Mouse (Mus musculus) liver, embryonic 13.5 days (tissue): ENCODE data around the gene Dhx37. TPM values are rescaled to one million over a fixed set of nuclear protein-coding genes. Genes with fewer than 3 reads are reported as not detected.
"Not testable (repeated sequence)": the region's sequence is repeated elsewhere in the genome, so short reads cannot be mapped to it uniquely, and the experiment has no call there.

ENCODE experiments used
- ATAC-seq: fragments of 200-750 bp; cut with Nextera tagmentation; 2 replicates; pipeline ENCODE4 v1.8.0; 2017; ENCODE audit warnings: low read depth, mild to moderate bottlenecking, moderate number of reproducible peaks, moderate library complexity
- DNase-seq: peaks from one replicate; pipeline ENCODE4 v3.0.0; 2022
- H3K27ac ChIP-seq: fragments of 300-500 bp; sonication (generic); 2 replicates; pipeline ENCODE4 v1.5.1; 2015; ENCODE audit warnings: moderate library complexity, mild to moderate bottlenecking, inconsistent platforms
- H3K27me3 ChIP-seq: fragments of 300-500 bp; sonication (generic); 2 replicates; pipeline ENCODE4 v1.6.1; 2015; ENCODE audit warnings: mild to moderate bottlenecking, inconsistent platforms
- H3K36me3 ChIP-seq: fragments of 300-500 bp; sonication (generic); 2 replicates; pipeline ENCODE4 v1.6.1; 2015; ENCODE audit warnings: mild to moderate bottlenecking, inconsistent platforms
- H3K4me1 ChIP-seq: fragments of 300-500 bp; sonication (generic); replicated peaks from 2 replicates; pipeline ENCODE4 v1.6.1; 2015; ENCODE audit warnings: inconsistent platforms
- H3K4me2 ChIP-seq: fragments of 300-500 bp; sonication (generic); 2 replicates; pipeline ENCODE4 v1.6.1; 2015; ENCODE audit warnings: inconsistent platforms, mild to moderate bottlenecking, moderate library complexity
- H3K4me3 ChIP-seq: fragments of 300-500 bp; sonication (generic); replicated peaks from 2 replicates; pipeline ENCODE4 v1.5.1; 2015; ENCODE audit warnings: mild to moderate bottlenecking, inconsistent platforms
- H3K9ac ChIP-seq: fragments of 300-500 bp; sonication (generic); 2 replicates; pipeline ENCODE4 v1.6.1; 2015; ENCODE audit warnings: mild to moderate bottlenecking, inconsistent platforms
- H3K9me3 ChIP-seq: fragments of 300-500 bp; sonication (generic); replicated peaks from 2 replicates; pipeline ENCODE4 v1.6.1; 2016; ENCODE audit warnings: inconsistent platforms
- WGBS: fragments of 180-500 bp; shearing (Covaris S2); methylation state at CpG from one replicate; pipeline ENCODE4 v1.1.7; 2015; ENCODE audit not compliant: insufficient replicate concordance; 5-methylcytosine and 5-hydroxymethylcytosine counted together
- polyA plus RNA-seq: library from polyadenylated mRNA; unstranded; fragments of >200 nt; fragmentation: Nextera tagmentation; extraction: Ambion mirVana; gene quantifications from 2 replicates; pipeline ENCODE4 v1.2.1, GENCODE M21; 2015

Gene Dhx37
- polyA plus RNA-seq, 1 experiment from 2014 or later = 5.8 TPM

DNA sequence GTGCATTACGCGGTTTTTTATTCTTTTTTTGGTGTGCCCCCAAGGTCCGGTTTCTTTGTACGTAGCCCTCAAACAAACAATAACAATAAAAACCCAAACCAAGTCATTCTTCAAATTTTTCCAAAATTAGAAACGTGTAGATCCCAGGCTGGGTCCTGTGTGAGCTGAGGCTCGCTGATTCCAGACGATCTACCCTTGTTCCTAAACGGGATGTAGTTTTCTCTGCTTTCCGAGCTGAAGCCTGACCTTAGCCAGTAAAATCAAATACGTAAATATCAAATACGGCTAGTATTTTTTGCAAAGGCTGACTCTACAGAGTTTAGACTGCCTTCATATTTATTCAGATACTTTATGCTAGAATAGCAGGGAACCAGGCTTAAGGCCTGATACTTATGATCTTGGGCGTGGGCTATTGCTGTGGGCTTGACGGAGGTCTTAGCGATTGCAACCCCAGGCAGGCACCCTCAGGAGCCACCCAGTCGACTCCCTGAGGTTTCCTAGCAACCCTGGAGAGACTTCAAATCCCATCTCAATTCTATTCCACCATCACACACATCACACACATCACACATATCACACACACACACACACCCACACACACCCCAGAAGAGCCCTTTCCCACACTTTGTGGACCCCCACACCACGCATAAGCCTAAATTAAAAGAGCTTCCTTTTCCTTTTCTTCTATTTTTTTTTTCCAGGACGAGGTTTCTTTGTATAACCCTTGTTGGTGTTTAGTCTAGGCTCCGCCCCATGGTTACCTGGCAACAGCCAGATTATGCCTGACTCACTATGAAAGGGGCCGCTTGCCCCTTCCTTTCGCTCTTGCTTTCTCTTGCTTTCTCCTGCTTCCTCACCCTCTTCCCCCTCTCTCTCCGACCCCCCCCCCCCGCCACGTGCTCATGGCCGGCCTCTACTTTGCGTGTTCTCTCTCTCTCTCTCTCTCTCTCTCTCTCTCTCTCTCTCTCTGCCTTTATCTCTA, 40.0 kb downstream of the Dhx37 start:
- Histone ChIP-seq H3K27ac (peak overlapping the region; percentile 98), H3K9ac (peak overlapping the region; percentile 76), H3K36me3 (no peaks in the 10 kb centered on the region), H3K9me3 (no peaks in the 10 kb centered on the region), H3K4me2 (peak overlapping the region; percentile 76), H3K4me1 (peaks cover 51% of the 10 kb centered on the region), H3K27me3 (peaks cover 11% of the 10 kb centered on the region), H3K4me3 (peak overlapping the region; percentile 59)
- peak; percentile 83 for DNase-seq
- ATAC-seq = peak; percentile 29; the same call in 1 of the 2 replicates
- 18% methylated on average over 24 of the region's 25 CpGs for WGBS

DNA sequence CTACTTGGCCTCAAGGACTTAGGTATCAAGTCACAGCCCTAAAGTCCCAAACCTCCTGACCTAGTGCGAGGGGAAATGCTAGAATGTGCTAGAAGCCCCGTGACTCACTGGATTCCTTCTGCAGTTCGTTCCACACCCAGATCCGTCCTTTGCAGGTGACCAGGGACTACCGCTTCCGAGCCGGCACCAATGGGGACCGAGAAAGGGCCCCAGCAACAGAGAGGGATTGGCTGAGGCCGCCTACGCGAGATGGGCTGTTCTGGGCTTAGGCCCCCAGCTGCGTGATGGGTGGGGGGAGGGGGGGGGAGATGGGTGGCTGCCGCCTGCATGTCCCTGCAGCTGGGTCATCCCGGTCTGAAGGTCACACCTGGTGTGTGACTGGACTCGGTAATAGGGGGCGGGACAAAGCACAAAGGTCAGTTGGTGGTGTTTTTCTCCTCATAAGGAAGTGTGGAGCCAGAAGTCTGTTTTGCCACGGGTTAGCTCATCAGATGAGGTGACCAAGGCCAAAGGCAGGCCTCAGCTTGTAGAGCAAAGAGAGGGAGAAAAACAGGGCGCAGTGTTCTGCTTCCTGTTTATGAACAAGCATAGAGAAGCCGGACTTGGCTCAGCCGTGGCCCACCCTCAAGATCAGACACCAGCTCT, 40.8 kb downstream of the Dhx37 start:
- peak; percentile 89 for ATAC-seq
- peaks cover 58% of the 10 kb centered on the region for H3K4me1 ChIP-seq

DNA sequence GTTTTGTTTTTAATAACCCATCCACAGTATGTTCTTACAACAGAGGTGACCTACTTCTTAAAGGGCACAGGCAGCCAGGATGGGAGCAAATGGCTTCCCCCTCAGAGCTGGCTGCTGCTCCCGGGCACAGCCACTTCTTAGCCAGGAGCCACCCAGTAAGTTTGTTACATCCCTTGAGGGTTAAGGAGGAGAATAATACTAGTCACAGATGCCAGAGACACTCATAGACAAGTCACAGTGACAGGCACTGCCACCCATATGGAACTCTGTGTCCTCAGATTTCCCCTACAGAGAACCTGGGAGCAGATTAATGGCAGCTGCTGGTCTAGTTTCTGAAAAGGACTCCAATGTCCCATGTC, 41.3 kb downstream of the Dhx37 start:
- 35% methylated on average over 1 of the region's 1 CpGs for WGBS
- Histone ChIP-seq H3K36me3 (peaks cover 9% of the 10 kb centered on the region), H3K27ac (peak overlapping the region; percentile 98), H3K27me3 (peaks cover 7% of the 10 kb centered on the region), H3K4me3 (peak overlapping the region; percentile 59), H3K9me3 (no peaks in the 10 kb centered on the region), H3K4me1 (peaks cover 59% of the 10 kb centered on the region), H3K9ac (peak overlapping the region; percentile 76), H3K4me2 (peak overlapping the region; percentile 76)
- ATAC-seq (peak; percentile 6), DNase-seq (no peak)

More for the DNA sequence above, 40.8 kb downstream of the Dhx37 start:
- H3K4me3 ChIP-seq = peak overlapping the region; percentile 59
- DNase-seq = peak; percentile 92
- H3K36me3 ChIP-seq = peaks cover 7% of the 10 kb centered on the region
- H3K27me3 ChIP-seq = peaks cover 7% of the 10 kb centered on the region
- peak overlapping the region; percentile 98 for H3K27ac ChIP-seq
- peak overlapping the region; percentile 76 for H3K9ac ChIP-seq
- under 1% methylated on average over 20 of the region's 20 CpGs for WGBS
- peak overlapping the region; percentile 76 for H3K4me2 ChIP-seq
- no peaks in the 10 kb centered on the region for H3K9me3 ChIP-seq

DNA sequence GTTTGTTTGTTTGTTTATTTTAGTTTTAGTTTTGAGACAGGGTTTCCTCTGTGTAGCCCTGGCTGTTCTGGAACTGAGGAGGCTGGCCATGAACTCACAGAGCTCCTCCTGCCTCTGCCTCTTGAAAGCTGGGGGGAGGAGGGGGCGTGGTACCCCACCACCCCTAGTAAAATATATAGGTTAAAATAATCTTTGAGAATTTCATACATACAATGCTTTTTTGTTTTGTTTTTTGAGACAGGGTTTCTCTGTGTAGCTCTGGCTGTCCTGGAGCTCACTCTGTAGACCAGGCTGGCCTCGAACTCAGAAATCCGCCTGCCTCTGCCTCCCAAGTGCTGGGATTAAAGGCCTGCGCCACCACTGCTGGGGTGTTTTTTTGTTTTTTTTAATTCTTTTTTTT, 41.7 kb downstream of the Dhx37 start:
- WGBS = 80% methylated on average over 4 of the region's 4 CpGs
- Histone ChIP-seq H3K4me1 (peaks cover 59% of the 10 kb centered on the region), H3K9ac (peak overlapping the region; percentile 22; the same call in 1 of the 2 replicates), H3K27ac (peak overlapping the region; percentile 98), H3K4me2 (peak overlapping the region; percentile 76; the same call in 1 of the 2 replicates), H3K36me3 (peaks cover 10% of the 10 kb centered on the region)
- H3K9me3 ChIP-seq, H3K27me3 ChIP-seq, DNase-seq, H3K4me3 ChIP-seq, ATAC-seq: not testable (repeated sequence)

DNA sequence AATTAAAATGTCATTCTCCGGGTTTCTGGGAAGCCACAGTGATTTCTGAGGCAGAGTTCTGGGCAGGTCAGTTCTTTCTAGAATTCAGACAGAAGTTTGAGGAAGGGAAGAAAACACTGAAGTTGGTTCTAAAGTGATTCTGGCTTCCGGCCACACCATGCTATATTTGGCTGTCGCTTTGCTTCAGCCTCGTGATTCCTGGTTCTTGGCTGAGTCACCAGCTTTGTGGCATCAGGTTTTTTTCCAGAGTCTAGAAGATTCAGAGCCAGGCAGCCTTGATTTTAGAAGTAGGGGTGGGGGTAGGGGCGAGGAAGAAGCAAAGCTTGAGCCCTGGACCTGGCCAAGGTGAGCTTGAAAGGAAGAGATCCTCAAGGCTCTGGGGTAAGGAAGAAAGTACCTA, 42.3 kb downstream of the Dhx37 start:
- Histone ChIP-seq H3K27me3 (peaks cover under 1% of the 10 kb centered on the region; the same call in 1 of the 2 replicates), H3K4me3 (no peak overlapping the region), H3K4me1 (peaks cover 59% of the 10 kb centered on the region), H3K9ac (no peak overlapping the region; the same call in 1 of the 2 replicates), H3K27ac (peak overlapping the region; percentile 98), H3K4me2 (no peak overlapping the region), H3K36me3 (peaks cover 12% of the 10 kb centered on the region), H3K9me3 (no peaks in the 10 kb centered on the region)
- DNase-seq (no peak), ATAC-seq (no peak)
- 74% methylated on average over 5 of the region's 5 CpGs for WGBS

DNA sequence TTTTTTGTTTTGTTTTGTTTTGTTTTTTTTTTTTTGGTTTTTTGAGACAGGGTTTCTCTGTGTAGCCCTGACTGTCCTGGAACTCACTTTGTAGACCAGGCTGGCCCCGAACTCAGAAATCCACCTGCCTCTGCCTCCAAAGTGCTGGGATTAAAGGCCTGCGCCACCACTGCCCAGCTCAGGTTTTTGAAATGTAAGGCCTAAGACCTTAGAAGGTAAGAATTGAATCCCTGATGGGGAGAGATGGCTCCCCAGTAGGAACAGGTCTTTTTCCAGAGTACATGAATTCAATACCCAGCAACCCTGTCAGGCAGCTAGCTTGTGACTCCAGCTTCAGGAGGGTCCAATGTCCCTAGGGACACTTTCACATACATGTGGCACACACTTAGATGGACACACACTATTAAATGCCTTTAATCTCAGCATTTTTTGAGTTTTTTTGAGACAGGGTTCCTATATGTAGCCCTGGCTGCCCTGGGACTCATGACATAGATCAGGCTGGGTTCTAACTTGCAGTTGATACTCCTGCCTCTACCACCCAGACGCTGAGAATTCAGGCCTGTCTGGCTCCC, 42.9 kb downstream of the Dhx37 start:
- WGBS = 85% methylated on average over 3 of the region's 3 CpGs
- Histone ChIP-seq H3K9me3 (no peaks in the 10 kb centered on the region), H3K36me3 (peaks cover 13% of the 10 kb centered on the region), H3K4me3 (no peak overlapping the region), H3K4me2 (no peak overlapping the region), H3K27me3 (no peaks in the 10 kb centered on the region), H3K27ac (peak overlapping the region; percentile 98), H3K9ac (no peak overlapping the region), H3K4me1 (peaks cover 59% of the 10 kb centered on the region)
- ATAC-seq (no peak), DNase-seq (no peak)

DNA sequence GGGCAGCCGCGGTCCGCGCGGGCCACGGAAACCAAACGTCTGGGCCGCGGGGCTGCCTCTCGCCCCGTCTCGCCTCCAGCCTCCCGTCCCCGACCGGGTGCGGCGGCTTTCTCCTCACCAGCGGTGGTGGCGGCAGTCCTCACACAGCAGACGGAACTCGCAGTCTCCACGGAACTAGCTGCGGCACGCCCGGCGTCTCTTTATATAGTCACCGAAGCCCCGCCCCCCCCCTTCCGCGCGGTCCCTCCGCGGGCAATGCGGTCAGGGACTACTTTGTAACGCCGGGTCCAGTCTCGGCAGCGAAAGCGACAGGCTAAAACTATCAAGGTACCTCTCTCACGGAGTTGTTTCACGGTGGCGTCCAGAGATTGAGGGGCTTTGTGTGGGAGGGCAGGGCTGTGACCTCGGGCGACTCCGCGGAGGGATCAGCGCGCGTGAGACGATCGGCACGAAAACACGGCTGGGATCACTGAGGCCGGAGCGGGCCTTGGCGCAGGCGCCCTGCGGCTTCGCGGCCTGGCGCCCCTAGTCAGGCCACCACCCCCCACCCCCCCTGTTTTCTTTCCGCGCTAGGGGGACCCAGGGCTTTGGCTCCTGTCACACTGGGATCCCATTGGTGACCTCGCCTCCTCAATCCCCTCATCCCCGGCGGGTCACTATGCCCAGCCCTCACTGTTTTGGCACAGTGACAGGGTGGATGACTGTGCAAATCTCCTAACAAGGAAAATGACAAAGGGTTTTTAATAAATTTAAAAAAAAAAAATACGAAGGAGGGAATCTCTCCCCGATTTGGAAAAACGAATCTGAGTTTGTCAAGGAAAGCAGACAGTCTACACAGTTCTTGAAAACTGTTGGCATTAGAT, 44.1 kb downstream of the Dhx37 start, which contains the start of gene Ubc:
Gene Ubc, minus strand, starts transcription at position 624 of the 863 bp plus-strand sequence.
- Histone ChIP-seq H3K36me3 (peaks cover 25% of the 10 kb centered on the region), H3K9me3 (no peaks in the 10 kb centered on the region), H3K4me1 (peaks cover 61% of the 10 kb centered on the region), H3K4me3 (peak within 1 kb of the TSS; percentile 100), H3K27ac (peak within 1 kb of the TSS; percentile 98), H3K9ac (peak within 1 kb of the TSS; percentile 100), H3K4me2 (peak within 1 kb of the TSS; percentile 76), H3K27me3 (no peaks in the 10 kb centered on the region)
- peak; percentile 53 for ATAC-seq
- peak; percentile 75 for DNase-seq
- under 1% methylated on average over 68 of the region's 69 CpGs for WGBS

DNA sequence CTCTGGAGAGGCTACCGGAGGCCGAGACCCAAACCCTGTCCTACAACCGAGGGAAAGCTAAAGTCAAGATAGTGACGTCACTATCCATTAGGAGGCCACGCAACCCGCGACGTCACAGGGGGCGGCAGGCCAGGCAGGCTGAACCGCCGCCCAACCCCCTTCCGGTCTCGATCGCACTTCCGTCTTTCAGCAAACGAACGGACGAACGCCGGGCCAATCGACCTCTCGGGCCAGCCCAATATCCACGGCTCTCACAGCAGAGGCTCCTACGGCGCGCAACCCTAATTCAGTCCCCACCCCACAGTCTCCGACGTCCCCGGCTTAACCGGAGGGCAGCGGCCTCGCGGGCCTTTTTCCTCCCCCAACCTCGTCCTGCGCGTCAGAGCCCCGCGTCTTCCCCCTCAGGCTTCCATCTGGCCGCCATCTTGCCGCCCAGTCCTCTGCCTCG, 44.8 kb downstream of the Dhx37 start, which contains the start of gene Gm10382:
Gene Gm10382, plus strand, starts transcription at position 192 of the 448 bp plus-strand sequence.
- peak; percentile 47 for ATAC-seq
- Histone ChIP-seq H3K27ac (peak within 1 kb of the TSS; percentile 98), H3K27me3 (no peaks in the 10 kb centered on the region), H3K36me3 (peaks cover 31% of the 10 kb centered on the region), H3K9me3 (no peaks in the 10 kb centered on the region), H3K9ac (peak within 1 kb of the TSS; percentile 100), H3K4me2 (peak within 1 kb of the TSS; percentile 76), H3K4me1 (peaks cover 54% of the 10 kb centered on the region), H3K4me3 (peak within 1 kb of the TSS; percentile 100)
- DNase-seq = peak; percentile 85
- under 1% methylated on average over 41 of the region's 41 CpGs for WGBS

DNA sequence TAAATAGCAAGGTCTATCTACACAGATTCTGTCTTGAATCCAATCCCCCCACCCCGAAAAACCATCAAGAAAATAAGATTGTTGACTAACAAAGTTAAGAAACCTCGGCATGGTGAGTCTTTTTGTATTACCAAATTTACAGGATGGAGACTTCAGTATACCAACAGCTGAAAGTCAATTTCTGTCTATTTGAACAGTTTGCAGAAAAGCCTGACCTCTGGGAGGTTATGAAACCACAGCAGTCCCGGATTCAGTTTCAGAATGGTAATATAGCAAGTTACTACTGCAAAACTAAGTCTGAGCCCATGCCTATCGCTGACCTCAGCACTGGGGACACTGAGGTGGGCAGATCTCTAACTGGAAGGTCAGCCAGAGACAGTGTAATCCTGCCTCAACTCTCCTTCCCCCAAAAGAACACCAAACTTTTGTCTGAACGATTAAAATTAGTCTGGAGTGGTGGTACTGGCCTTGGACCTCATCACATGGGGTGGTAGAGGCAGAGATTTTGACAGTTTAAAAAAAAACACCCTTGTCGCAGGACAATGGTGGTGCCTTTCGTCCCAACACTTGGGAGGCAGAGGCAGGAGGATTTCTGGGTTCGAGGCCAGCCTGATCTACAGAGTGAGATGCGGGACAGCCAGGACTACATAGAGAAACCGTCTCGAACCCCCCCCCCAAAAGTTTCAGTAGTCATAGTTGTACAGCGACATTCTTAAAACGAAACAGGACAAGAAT, 45.4 kb downstream of the Dhx37 start:
- 18% methylated on average over 13 of the region's 13 CpGs for WGBS
- H3K36me3 ChIP-seq = peaks cover 38% of the 10 kb centered on the region
- H3K9me3 ChIP-seq = no peaks in the 10 kb centered on the region
- peak overlapping the region; percentile 100 for H3K4me3 ChIP-seq
- no peaks in the 10 kb centered on the region for H3K27me3 ChIP-seq
- peaks cover 48% of the 10 kb centered on the region for H3K4me1 ChIP-seq
- H3K9ac ChIP-seq = peak overlapping the region; percentile 100
- no peak for ATAC-seq
- peak overlapping the region; percentile 76 for H3K4me2 ChIP-seq
- peak overlapping the region; percentile 98 for H3K27ac ChIP-seq
- DNase-seq = no peak

DNA sequence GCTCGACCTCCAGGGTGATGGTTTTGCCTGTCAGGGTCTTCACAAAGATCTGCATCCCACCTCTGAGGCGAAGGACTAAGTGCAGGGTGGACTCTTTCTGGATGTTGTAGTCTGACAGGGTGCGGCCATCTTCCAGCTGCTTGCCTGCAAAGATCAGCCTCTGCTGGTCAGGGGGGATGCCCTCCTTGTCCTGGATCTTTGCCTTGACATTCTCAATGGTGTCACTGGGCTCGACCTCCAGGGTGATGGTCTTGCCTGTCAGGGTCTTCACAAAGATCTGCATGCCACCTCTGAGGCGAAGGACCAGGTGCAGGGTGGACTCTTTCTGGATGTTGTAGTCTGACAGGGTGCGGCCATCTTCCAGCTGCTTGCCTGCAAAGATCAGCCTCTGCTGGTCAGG, 46.6 kb downstream of the Dhx37 start:
- H3K27me3 ChIP-seq, H3K9me3 ChIP-seq, H3K4me3 ChIP-seq, H3K27ac ChIP-seq, DNase-seq, ATAC-seq, H3K9ac ChIP-seq, H3K4me2 ChIP-seq: not testable (repeated sequence)
- Histone ChIP-seq H3K36me3 (peaks cover 38% of the 10 kb centered on the region), H3K4me1 (peaks cover 43% of the 10 kb centered on the region)
- 85% methylated on average over 5 of the region's 6 CpGs for WGBS
